ENCODE assay signal across 16 mouse cellular contexts in genomic region chr1:132338027-132338660, GRCm38 (mm10). TPM values are rescaled to one million over a fixed set of nuclear protein-coding genes. Genes with fewer than 3 reads are reported as not detected.
A peak's percentile ranks its signal among the peaks of the same experiment; 100 is the strongest.
DNase-seq lines count a peak whose midpoint lies in the region; ATAC-seq and TF ChIP-seq lines count a peak whose summit lies in the region.
"Had no signal": no experiment of that assay in that cellular context is flagged by ENCODE, and none has a peak within 500 bp of the region (broad histone marks: within the 10 kb centered on the region; RNA-seq: fewer than 3 reads in every experiment).

No protein-coding gene starts in this region.

- intact Hi-C loops in heart, adult 2 months (cut with DNase I): loop anchor here (1.0 kb wide), 1 partner anchor 298 kb away; no protein-coding TSS in a partner anchor
- intact Hi-C loops in heart, postnatal 14 days (cut with DNase I): no loop called here

- H3K4me1 ChIP-seq in heart, adult 2 months (ENCODE audit: control insufficient read depth, insufficient read depth, low read length): peaks cover 56% of the 10 kb centered on the region
- peaks cover 62% of the 10 kb centered on the region for H3K4me1 ChIP-seq in lung, embryonic 15.5 days
- peaks cover 28% of the 10 kb centered on the region for H3K4me1 ChIP-seq in lung, adult 2 months (ENCODE audit: control insufficient read depth, insufficient read depth, low read length)

- no peak for TF ChIP-seq EP300 in heart, adult 2 months (IDR thresholded peaks at IDR 0.05; ENCODE audit: insufficient read depth, low read depth, low read length)

- peak in 1 of 2 experiments; percentile 29 for DNase-seq in heart, adult 2 months
- no peak for DNase-seq in heart, postnatal 14 days
- DNase-seq in lung, adult 2 months: no peak
- DNase-seq in kidney, adult 18-20 months: peak; percentile 62
- DNase-seq in kidney, postnatal 36 days: peak; percentile 72 to 87
- no peak for DNase-seq in MN1 (ENCODE audit: low spot score)
- no peak for DNase-seq in layer of hippocampus, postnatal 25 days (ENCODE audit: extremely low spot score in 1 of 2, low spot score in 1 of 2)
- DNase-seq: adrenal gland, adult 8-10 months; B cell, adult 2 months; cerebellum, adult 9-11 months; liver, embryonic 13.5 days; spleen, adult 18-20 months had no signal

- no peaks in the 10 kb centered on the region for H3K79me2 ChIP-seq in heart, adult 2 months (replicated peaks; ENCODE audit: control insufficient read depth, insufficient read depth, low read length)

- TF ChIP-seq POLR2A in heart, adult 2 months (IDR thresholded peaks at IDR 0.05; ENCODE audit: insufficient read depth, low read depth, low read length): peak; percentile 27; the same call in 1 of the 2 replicates
- no peak for TF ChIP-seq POLR2A in lung, adult 2 months (IDR thresholded peaks at IDR 0.05; ENCODE audit: borderline replicate concordance, extremely low read depth, low read depth, low read length)

- no peaks in the 10 kb centered on the region for H3K36me3 ChIP-seq in heart, adult 2 months (ENCODE audit: control insufficient read depth, insufficient read depth, low read length)
- H3K36me3 ChIP-seq in lung, embryonic 15.5 days: no peaks in the 10 kb centered on the region
- H3K36me3 ChIP-seq: liver, embryonic 13.5 days; neural tube, embryonic 13.5 days had no signal

- 22% methylated on average over 8 of the region's 8 CpGs for WGBS in heart, adult 2 months
- 31% methylated on average over 8 of the region's 8 CpGs for WGBS in lung, embryonic 15.5 days
- 30% methylated on average over 8 of the region's 8 CpGs for WGBS in lung, adult 2 months

- ATAC-seq in lung, embryonic 15.5 days (ENCODE audit: borderline replicate concordance, extremely low read depth, low FRiP score, low TSS enrichment): no peak
- ATAC-seq: hindbrain, embryonic 16.5 days had no signal

- no peaks in the 10 kb centered on the region for H3K27me3 ChIP-seq in heart, adult 2 months (ENCODE audit: control insufficient read depth, insufficient read depth, low read length)
- H3K27me3 ChIP-seq in lung, embryonic 15.5 days: no peaks in the 10 kb centered on the region
- H3K27me3 ChIP-seq: liver, embryonic 13.5 days; neural tube, embryonic 13.5 days had no signal

- peak overlapping the region; percentile 67 for H3K27ac ChIP-seq in heart, adult 2 months
- H3K27ac ChIP-seq in lung, embryonic 15.5 days: peak overlapping the region; percentile 73
- H3K27ac ChIP-seq: neural tube, embryonic 13.5 days had no signal

- no peak overlapping the region for H3K4me3 ChIP-seq in heart, adult 2 months
- no peak overlapping the region for H3K4me3 ChIP-seq in lung, embryonic 15.5 days
- no peak overlapping the region for H3K4me3 ChIP-seq in lung, adult 2 months (replicated peaks; ENCODE audit: extremely low read depth, low read depth, low read length)
- H3K4me3 ChIP-seq: liver, embryonic 13.5 days; neural tube, embryonic 13.5 days had no signal

- 0 out of 2 replicates have a peak overlapping the region, but pooled peaks have one; percentile 11 for H3K4me2 ChIP-seq in lung, embryonic 15.5 days
- H3K4me2 ChIP-seq: liver, embryonic 13.5 days; neural tube, embryonic 13.5 days had no signal

- no peak for TF ChIP-seq CTCF in heart, adult 2 months (IDR thresholded peaks at IDR 0.05)
- no peak for TF ChIP-seq CTCF in lung, adult 2 months (IDR thresholded peaks at IDR 0.05; ENCODE audit: insufficient read depth, low read length)

- 0 out of 2 replicates have a peak overlapping the region, but pooled peaks have one; percentile 22 for H3K9ac ChIP-seq in heart, adult 2 months (ENCODE audit: low read depth, low read length)
- no peak overlapping the region for H3K9ac ChIP-seq in lung, embryonic 15.5 days
- H3K9ac ChIP-seq: liver, embryonic 13.5 days; neural tube, embryonic 13.5 days had no signal

- no peaks in the 10 kb centered on the region for H3K9me3 ChIP-seq in lung, embryonic 15.5 days
- H3K9me3 ChIP-seq: liver, embryonic 13.5 days; neural tube, embryonic 13.5 days had no signal

RNA-seq across cellular contexts. Expression of gene Nuak2, which starts 22.2 kb away (rescaled TPM):
- total RNA-seq in heart, adult 2 months (2021): 1 to 10 TPM; 4.1 to 4.3 TPM
- 2.8 and 4.0 TPM in 2 replicates for polyA plus RNA-seq in heart, adult 2 months (2012; rRNA removed)
- total RNA-seq in heart, postnatal 14 days (2021): 1 to 10 TPM; 3.6 to 5.4 TPM
- polyA plus RNA-seq in lung, embryonic 15.5 days (2015; fragmentation: Nextera tagmentation; extraction: Ambion mirVana): 19.5 and 21.1 TPM in 2 replicates
- 9.6 and 10.4 TPM in 2 replicates for polyA plus RNA-seq in lung, adult 2 months (2012; rRNA removed)
- under 1 TPM; 0.64 to 0.92 TPM for total RNA-seq in layer of hippocampus, postnatal 25 days (2021)

RNA-seq across cellular contexts. Expression of gene Klhdc8a, which starts 39.7 kb away (rescaled TPM):
- total RNA-seq in heart, adult 2 months (2021): 10 to 100 TPM; 15.4 to 21.0 TPM
- 15.9 and 18.7 TPM in 2 replicates for polyA plus RNA-seq in heart, adult 2 months (2012; rRNA removed)
- total RNA-seq in heart, postnatal 14 days (2021): 10 to 100 TPM; 23.6 to 29.0 TPM
- 0.52 and 0.56 TPM in 2 replicates for polyA plus RNA-seq in lung, embryonic 15.5 days (2015; fragmentation: Nextera tagmentation; extraction: Ambion mirVana)
- polyA plus RNA-seq in lung, adult 2 months (2012; rRNA removed): 3.2 and 4.6 TPM in 2 replicates
- 1 to 10 TPM; 4.2 to 4.6 TPM for total RNA-seq in layer of hippocampus, postnatal 25 days (2021)
- total RNA-seq: megakaryocyte, adult 5-6 weeks had no signal

RNA-seq across cellular contexts. Expression of gene Tmcc2, which starts 52.9 kb away (rescaled TPM):
- 10 to 100 TPM; 21.9 to 25.4 TPM for total RNA-seq in heart, adult 2 months (2021)
- polyA plus RNA-seq in heart, adult 2 months (2012; rRNA removed): 17.5 and 19.4 TPM in 2 replicates
- 10 to 100 TPM; 14.8 to 15.4 TPM for total RNA-seq in heart, postnatal 14 days (2021)
- 10.7 and 13.2 TPM in 2 replicates for polyA plus RNA-seq in lung, embryonic 15.5 days (2015; fragmentation: Nextera tagmentation; extraction: Ambion mirVana)
- 135 and 154 TPM in 2 replicates for polyA plus RNA-seq in lung, adult 2 months (2012; rRNA removed)
- total RNA-seq in layer of hippocampus, postnatal 25 days (2021): 100 to 1,000 TPM; 232 to 246 TPM

Comparison
In these comparisons a context has a peak if more than half of its experiments do, and no peak if none do; other contexts are left out.
1. DNase-seq: peak in kidney, adult 18-20 months (single experiment) and kidney, postnatal 36 days (2 of 2); none in heart, postnatal 14 days (0 of 2), lung, adult 2 months (single experiment), MN1 (single experiment) and layer of hippocampus, postnatal 25 days (0 of 2).
2. RNA of gene Tmcc2, which starts 52.9 kb away (total RNA-seq): 232 to 246 TPM in layer of hippocampus, postnatal 25 days; 21.9 to 25.4 TPM in heart, adult 2 months and 14.8 to 15.4 TPM in heart, postnatal 14 days; every median in the first group is over 4 times any median in the second.